Mouse (Mus musculus) lung, embryonic 16.5 days (tissue): Measurements from ENCODE around the gene Ckap2l. TPM values are rescaled to one million over a fixed set of nuclear protein-coding genes. Genes with fewer than 3 reads are reported as not detected.

Experiments
- ATAC-seq: fragments of 200-750 bp; cut with Nextera tagmentation; 2 replicates; pipeline ENCODE4 v1.8.0; 2017; ENCODE audit warnings: low read depth, mild to moderate bottlenecking, moderate library complexity
- H3K27ac ChIP-seq: fragments of 300-500 bp; sonication (generic); 2 replicates; pipeline ENCODE4 v1.5.1; 2014; ENCODE audit warnings: mild to moderate bottlenecking, control low read depth, low read length
- H3K27me3 ChIP-seq: fragments of 300-500 bp; sonication (generic); 2 replicates; pipeline ENCODE4 v1.6.1; 2014; ENCODE audit warnings: low read depth, low read length, mixed read lengths; ENCODE audit not compliant: control insufficient read depth, insufficient read depth
- H3K36me3 ChIP-seq: fragments of 300-500 bp; sonication (generic); 2 replicates; pipeline ENCODE4 v1.6.1; 2014; ENCODE audit warnings: low read length; ENCODE audit not compliant: control insufficient read depth, insufficient read depth
- H3K4me1 ChIP-seq: fragments of 300-500 bp; sonication (generic); replicated peaks from 2 replicates; pipeline ENCODE4 v1.6.1; 2014; ENCODE audit warnings: low read length, mixed read lengths; ENCODE audit not compliant: control insufficient read depth, insufficient read depth
- H3K4me2 ChIP-seq: fragments of 300-500 bp; sonication (generic); 2 replicates; pipeline ENCODE4 v1.6.1; 2014; ENCODE audit warnings: low read depth, low read length, control low read depth
- H3K4me3 ChIP-seq: fragments of 300-500 bp; sonication (generic); 2 replicates; pipeline ENCODE4 v1.5.1; 2014; ENCODE audit warnings: mild to moderate bottlenecking, low read length, control low read depth
- H3K9ac ChIP-seq: fragments of 300-500 bp; sonication (generic); 2 replicates; pipeline ENCODE4 v1.6.1; 2014; ENCODE audit warnings: low read length, control low read depth
- H3K9me3 ChIP-seq: fragments of 300-500 bp; sonication (generic); 2 replicates; pipeline ENCODE4 v1.6.1; 2016; ENCODE audit warnings: low read length; ENCODE audit not compliant: control insufficient read depth
- WGBS: fragments of 180-500 bp; shearing (Covaris S2); extraction: QIAGEN DNeasy Blood & Tissue Kit; methylation state at CpG from one replicate; pipeline ENCODE4 v1.1.7; 2014; 5-methylcytosine and 5-hydroxymethylcytosine counted together
- polyA plus RNA-seq: library from polyadenylated mRNA; unstranded; fragments of >200 nt; fragmentation: Nextera tagmentation; extraction: Ambion mirVana; gene quantifications from 2 replicates; pipeline ENCODE4 v1.2.1, GENCODE M21; 2015

The Ckap2l gene
- polyA plus RNA-seq, 1 experiment from 2014 or later: 64.0 TPM

GRCm38 (mm10) chr2:129256006-129256405, 41.0 kb downstream of the Ckap2l start:
- Histone ChIP-seq H3K9me3 (no peaks in the 10 kb centered on the region), H3K27me3 (no peaks in the 10 kb centered on the region), H3K4me2 (no peak overlapping the region), H3K4me1 (no peaks in the 10 kb centered on the region), H3K27ac (no peak overlapping the region), H3K36me3 (no peaks in the 10 kb centered on the region), H3K9ac (no peak overlapping the region), H3K4me3 (no peak overlapping the region)
- 65% methylated on average over 4 of the region's 4 CpGs for WGBS
- ATAC-seq: no peak

DNA sequence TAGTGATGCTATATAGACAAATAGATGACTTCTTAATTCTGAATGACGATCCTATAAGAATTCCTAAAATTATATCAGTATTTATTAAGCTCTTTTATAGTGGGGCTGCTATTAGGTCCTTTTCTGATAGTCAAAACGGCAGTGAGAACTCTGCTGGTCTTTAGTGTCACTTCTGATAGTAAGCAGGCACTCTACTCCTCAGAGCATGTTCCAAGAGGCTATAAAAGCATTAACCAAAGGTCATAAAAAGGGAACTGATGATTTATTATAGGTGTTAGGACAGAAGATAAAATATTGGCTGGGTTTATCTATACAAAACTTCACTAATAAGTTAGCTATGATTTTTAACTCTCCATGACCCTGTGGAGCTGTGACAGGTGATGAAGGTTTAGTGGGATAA, 42.9 kb downstream of the Ckap2l start:
- Histone ChIP-seq H3K4me2 (no peak overlapping the region), H3K4me3 (no peak overlapping the region), H3K36me3 (no peaks in the 10 kb centered on the region), H3K4me1 (no peaks in the 10 kb centered on the region), H3K27me3 (no peaks in the 10 kb centered on the region), H3K27ac (no peak overlapping the region), H3K9me3 (no peaks in the 10 kb centered on the region), H3K9ac (no peak overlapping the region)
- 47% methylated on average over 2 of the region's 2 CpGs for WGBS
- no peak for ATAC-seq

- ATAC-seq: no peak
Observed at GRCm38 (mm10) chr2:129253631-129253970, 43.4 kb downstream of the Ckap2l start.

GRCm38 (mm10) chr2:129252836-129253630, 44.0 kb downstream of the Ckap2l start:
- H3K9ac ChIP-seq: no peak overlapping the region
- no peak overlapping the region for H3K4me2 ChIP-seq
- ATAC-seq: no peak
- no peaks in the 10 kb centered on the region for H3K4me1 ChIP-seq
- H3K27ac ChIP-seq: no peak overlapping the region
- no peak overlapping the region for H3K4me3 ChIP-seq
- no peaks in the 10 kb centered on the region for H3K9me3 ChIP-seq
- 83% methylated on average over 19 of the region's 19 CpGs for WGBS
- no peaks in the 10 kb centered on the region for H3K36me3 ChIP-seq
- no peaks in the 10 kb centered on the region for H3K27me3 ChIP-seq

More at GRCm38 (mm10) chr2:129253631-129253970, 43.4 kb downstream of the Ckap2l start:
- no peak overlapping the region for H3K4me3 ChIP-seq
- H3K27me3 ChIP-seq: no peaks in the 10 kb centered on the region
- 79% methylated on average over 2 of the region's 2 CpGs for WGBS
- H3K27ac ChIP-seq: no peak overlapping the region
- no peak overlapping the region for H3K4me2 ChIP-seq
- H3K4me1 ChIP-seq: no peaks in the 10 kb centered on the region
- H3K9me3 ChIP-seq: no peaks in the 10 kb centered on the region
- no peak overlapping the region for H3K9ac ChIP-seq
- no peaks in the 10 kb centered on the region for H3K36me3 ChIP-seq

- Histone ChIP-seq H3K4me3 (no peak overlapping the region), H3K4me2 (no peak overlapping the region), H3K4me1 (peaks cover 8% of the 10 kb centered on the region), H3K27me3 (no peaks in the 10 kb centered on the region), H3K27ac (no peak overlapping the region), H3K9me3 (no peaks in the 10 kb centered on the region), H3K36me3 (no peaks in the 10 kb centered on the region), H3K9ac (no peak overlapping the region)
- 29% methylated on average over 1 of the region's 1 CpGs for whole genome bisulfite sequencing
- no peak for ATAC-seq
Observed at GRCm38 (mm10) chr2:129249321-129249720, 47.7 kb downstream of the Ckap2l start.

DNA sequence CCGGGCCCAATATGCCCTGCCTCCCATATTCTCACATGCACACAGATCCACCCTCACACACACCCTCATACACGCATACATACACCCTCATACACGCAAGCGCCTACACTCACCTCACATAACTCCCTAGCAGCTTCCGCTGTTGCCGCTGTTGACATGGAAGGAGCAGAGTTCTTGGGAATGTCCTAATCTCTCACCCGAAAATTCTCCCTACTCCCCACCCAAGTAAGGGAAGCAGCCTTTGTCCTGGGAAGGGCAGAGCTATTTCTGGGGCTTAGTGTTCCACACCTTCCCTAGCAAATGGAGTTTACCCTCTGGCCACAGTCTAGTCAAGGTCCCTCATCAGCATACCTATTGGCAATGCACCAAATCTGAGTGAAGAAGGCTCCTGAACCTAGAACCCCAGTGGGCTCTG, 49.3 kb downstream of the Ckap2l start:
- Histone ChIP-seq H3K4me2 (no peak overlapping the region), H3K9ac (no peak overlapping the region), H3K36me3 (no peaks in the 10 kb centered on the region), H3K27me3 (no peaks in the 10 kb centered on the region), H3K4me3 (no peak overlapping the region), H3K4me1 (peaks cover 11% of the 10 kb centered on the region), H3K27ac (no peak overlapping the region), H3K9me3 (no peaks in the 10 kb centered on the region)
- 84% methylated on average over 7 of the region's 7 CpGs for WGBS
- ATAC-seq: no peak

- 88% methylated on average over 12 of the region's 12 CpGs for WGBS
- no peaks in the 10 kb centered on the region for H3K36me3 ChIP-seq
- no peaks in the 10 kb centered on the region for H3K27me3 ChIP-seq
- no peak overlapping the region for H3K4me3 ChIP-seq
- H3K9me3 ChIP-seq: no peaks in the 10 kb centered on the region
- peaks cover 11% of the 10 kb centered on the region for H3K4me1 ChIP-seq
- no peak overlapping the region for H3K27ac ChIP-seq
- H3K4me2 ChIP-seq: no peak overlapping the region
- no peak for ATAC-seq
- H3K9ac ChIP-seq: no peak overlapping the region
Observed at GRCm38 (mm10) chr2:129246924-129247323, 50.1 kb downstream of the Ckap2l start.

GRCm38 (mm10) chr2:129246436-129246835, 50.6 kb downstream of the Ckap2l start:
- no peak for ATAC-seq
- Histone ChIP-seq H3K4me2 (no peak overlapping the region), H3K27ac (no peak overlapping the region), H3K27me3 (no peaks in the 10 kb centered on the region), H3K9me3 (no peaks in the 10 kb centered on the region), H3K4me3 (no peak overlapping the region), H3K36me3 (no peaks in the 10 kb centered on the region), H3K9ac (no peak overlapping the region), H3K4me1 (peaks cover 11% of the 10 kb centered on the region)
- 75% methylated on average over 7 of the region's 7 CpGs for WGBS

DNA sequence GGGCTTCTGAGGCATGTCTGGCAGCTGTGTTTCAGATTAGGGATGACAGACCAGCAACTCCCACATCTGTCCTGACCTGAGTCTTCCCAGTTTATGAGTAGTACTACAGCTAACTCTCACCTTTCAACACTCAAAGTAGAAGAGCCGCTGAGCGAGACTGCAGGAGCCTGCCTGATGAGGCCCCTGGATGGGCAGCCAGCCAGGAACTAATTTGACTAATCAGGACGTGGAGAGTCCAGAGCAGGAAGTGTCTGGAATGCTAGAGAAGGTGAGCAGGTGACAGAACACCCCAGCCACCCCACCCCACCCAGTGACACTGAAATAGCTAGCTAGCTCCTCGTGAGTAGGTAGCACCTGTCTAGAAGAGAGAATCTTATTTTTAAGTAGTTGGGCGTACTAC, 51.4 kb downstream of the Ckap2l start:
- H3K4me2 ChIP-seq: no peak overlapping the region
- no peaks in the 10 kb centered on the region for H3K36me3 ChIP-seq
- no peak for ATAC-seq
- no peak overlapping the region for H3K4me3 ChIP-seq
- no peaks in the 10 kb centered on the region for H3K27me3 ChIP-seq
- 37% methylated on average over 5 of the region's 5 CpGs for WGBS
- no peaks in the 10 kb centered on the region for H3K9me3 ChIP-seq
- H3K9ac ChIP-seq: no peak overlapping the region
- peaks cover 11% of the 10 kb centered on the region for H3K4me1 ChIP-seq
- no peak overlapping the region for H3K27ac ChIP-seq
